ENCODE assay signal across 8 mouse cellular contexts in the genomic region with DNA sequence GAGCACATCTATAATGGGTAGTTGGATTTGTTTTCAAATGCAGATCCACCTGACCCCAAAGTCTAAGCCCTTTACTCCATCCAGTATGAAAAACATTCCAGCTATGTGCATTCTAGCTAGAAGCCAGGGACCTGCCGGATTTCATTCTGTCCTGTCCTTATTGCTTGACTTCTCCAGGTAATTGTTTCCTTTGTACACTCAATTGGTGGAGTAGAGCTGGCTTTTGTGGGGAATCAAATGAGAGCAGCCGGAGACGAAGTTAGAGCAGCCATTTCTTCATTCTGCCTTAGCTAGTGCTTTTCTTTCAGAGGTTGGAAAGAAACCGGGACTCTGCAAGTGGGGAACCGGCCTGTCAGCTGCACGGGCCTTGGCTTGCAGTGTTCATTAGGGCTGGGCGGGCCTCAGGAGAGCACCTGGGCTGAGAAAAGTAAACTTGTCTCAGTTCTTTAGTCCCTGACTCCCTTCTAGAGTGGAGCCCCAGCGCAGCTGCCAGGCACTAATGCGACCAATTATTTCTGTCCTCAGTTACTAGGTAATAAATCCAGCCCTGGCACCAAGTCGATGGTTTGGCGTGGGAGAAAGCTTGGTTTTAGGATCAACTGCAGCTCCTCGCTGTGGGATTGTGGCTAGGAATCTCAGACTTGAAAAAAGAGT.
DNase-seq lines count a peak whose midpoint lies in the region; ATAC-seq lines count a peak whose summit lies in the region.
"Had no signal": no experiment of that assay in that cellular context is flagged by ENCODE, and none has a peak within 500 bp of the region (broad histone marks: within the 10 kb centered on the region; RNA-seq: fewer than 3 reads in every experiment).

No protein-coding gene starts in this region.

- no peaks in the 10 kb centered on the region for H3K9me3 ChIP-seq in embryonic facial prominence, embryonic 10.5 days
- H3K9me3 ChIP-seq: midbrain, embryonic 15.5 days had no signal

- DNase-seq in layer of hippocampus, adult 11-12 months (ENCODE audit: low spot score): peak; percentile 10
- DNase-seq in layer of hippocampus, postnatal 25 days (ENCODE audit: extremely low spot score in 1 of 2, low spot score in 1 of 2): no peak
- no peak for DNase-seq in embryonic facial prominence, embryonic 10.5 days (ENCODE audit: low spot score)
- DNase-seq in gastrocnemius, postnatal 25 days: peak; percentile 42
- peak; percentile 38 for DNase-seq in lung, postnatal 25 days (ENCODE audit: low spot score)
- no peak for DNase-seq in cerebellum, adult 9-11 months

- no peaks in the 10 kb centered on the region for H3K27me3 ChIP-seq in embryonic facial prominence, embryonic 10.5 days (replicated peaks; ENCODE audit: low read depth, poor library complexity, severe bottlenecking)
- H3K27me3 ChIP-seq: midbrain, embryonic 15.5 days had no signal

- H3K36me3 ChIP-seq in embryonic facial prominence, embryonic 10.5 days (replicated peaks): no peaks in the 10 kb centered on the region
- H3K36me3 ChIP-seq: midbrain, embryonic 15.5 days had no signal

- H3K4me3 ChIP-seq in embryonic facial prominence, embryonic 10.5 days: no peak overlapping the region
- H3K4me3 ChIP-seq: midbrain, embryonic 15.5 days had no signal

- ATAC-seq in inflammation-experienced regulatory T-cells, adult 6 months: no peak
- ATAC-seq: midbrain, embryonic 15.5 days had no signal

- 74% methylated on average over 12 of the region's 12 CpGs for WGBS in embryonic facial prominence, embryonic 10.5 days

- 0 out of 2 replicates have a peak overlapping the region, but pooled peaks have one; percentile 40 for H3K27ac ChIP-seq in embryonic facial prominence, embryonic 10.5 days (replicated peaks)
- H3K27ac ChIP-seq: midbrain, embryonic 15.5 days had no signal

- H3K4me1 ChIP-seq in embryonic facial prominence, embryonic 10.5 days: peaks cover 13% of the 10 kb centered on the region
- H3K4me1 ChIP-seq: midbrain, embryonic 15.5 days had no signal

Comparison
In these comparisons a context has a peak if more than half of its experiments do, and no peak if none do; other contexts are left out.
1. DNase-seq: peak in layer of hippocampus, adult 11-12 months (single experiment), gastrocnemius, postnatal 25 days (single experiment) and lung, postnatal 25 days (single experiment); none in layer of hippocampus, postnatal 25 days (0 of 2), embryonic facial prominence, embryonic 10.5 days (single experiment) and cerebellum, adult 9-11 months (single experiment).